Mouse (Mus musculus): Measurements from ENCODE around the gene Lgals2.

GRCm38 (mm10) chr15:78806614-78807013 lies 48.7 kb downstream of the Lgals2 start:
- TF ChIP-seq POLR2A (IDR thresholded peaks at IDR 0.05; ENCODE audit: low read depth, low read length) (no peak), CTCF (IDR thresholded peaks at IDR 0.05; ENCODE audit: extremely low read depth, insufficient read depth, insufficient read length, insufficient replicate concordance) (no peak)
